Mouse (Mus musculus): Measurements from ENCODE around the gene 2610507B11Rik. TPM values are rescaled to one million over a fixed set of nuclear protein-coding genes. Genes with fewer than 3 reads are reported as not detected.

2610507B11Rik gene
- polyA plus RNA-seq, 1 experiment: 49.5 TPM

DNA sequence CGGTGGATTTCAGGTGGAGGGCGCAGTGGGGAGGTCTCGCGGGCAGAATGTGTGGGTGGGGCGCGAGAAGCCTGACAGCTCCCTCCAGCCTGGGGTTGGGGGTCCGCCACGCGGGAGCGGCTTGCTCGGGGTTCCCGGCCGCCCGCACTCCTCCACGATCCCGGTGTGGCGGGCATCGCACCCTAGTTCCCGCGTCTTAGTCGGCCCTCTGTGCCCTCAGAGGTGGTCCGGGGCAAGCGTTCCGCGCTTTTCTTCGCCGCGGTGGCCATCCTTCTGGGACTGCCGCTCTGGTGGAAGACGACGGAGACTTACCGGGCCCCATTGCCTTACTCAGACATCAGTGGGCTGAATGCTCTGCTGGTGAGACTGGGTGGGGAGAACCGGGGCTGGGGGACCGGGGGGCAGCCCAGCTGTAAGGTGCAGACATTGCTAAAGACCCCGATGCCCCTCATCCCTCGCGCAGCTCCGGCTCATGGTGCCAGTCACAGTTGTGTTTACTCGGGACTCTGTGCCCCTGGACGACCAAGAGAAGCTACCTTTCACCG, 67.0 kb downstream of the 2610507B11Rik start:
- WGBS: under 1% methylated on average over 41 of the region's 41 CpGs

DNA sequence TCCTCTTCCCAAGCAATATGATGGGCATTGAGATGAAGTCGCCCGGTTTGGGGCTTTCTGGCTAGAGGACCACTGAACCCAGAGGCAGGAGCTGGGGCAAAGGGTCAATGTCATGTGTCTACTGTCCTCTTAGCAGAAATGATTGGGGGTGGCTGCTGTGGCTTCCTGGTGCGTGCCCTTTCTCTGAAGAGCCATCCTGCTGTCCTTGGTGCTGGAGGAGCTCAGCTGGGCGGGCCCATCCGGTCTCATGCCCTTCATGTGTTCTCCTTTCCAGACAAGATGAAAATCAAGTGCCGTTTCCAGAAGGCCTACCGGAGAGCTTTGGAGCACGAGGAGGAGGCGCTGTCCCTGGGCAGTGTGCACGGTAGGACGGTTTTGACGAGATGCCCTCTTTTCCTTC, 71.1 kb downstream of the 2610507B11Rik start:
- 97% methylated on average over 12 of the region's 12 CpGs for WGBS
- DNase-seq (ENCODE audit: low read depth, low spot score): no peak

More for the DNA sequence above, 67.0 kb downstream of the 2610507B11Rik start:
- DNase-seq (ENCODE audit: low read depth, low spot score): no peak

DNA sequence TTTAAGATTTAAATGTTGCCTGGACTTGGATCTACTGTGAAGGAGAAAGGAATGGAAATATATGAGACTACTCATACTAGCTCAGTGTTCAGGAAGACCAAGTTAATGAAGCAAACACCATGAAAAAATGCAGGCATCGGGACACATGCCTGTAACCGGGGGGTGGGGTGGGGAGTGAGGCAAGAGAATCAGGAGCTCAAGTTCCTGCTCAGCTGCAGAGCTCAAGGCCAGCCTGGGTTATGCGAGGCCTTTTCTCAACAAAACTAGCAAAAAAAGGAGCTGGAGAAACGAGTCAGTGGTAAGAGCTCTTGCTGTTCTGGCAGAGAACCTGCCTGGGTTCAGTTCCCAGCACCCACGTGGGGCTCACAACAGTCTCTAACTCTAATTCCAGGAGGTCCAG, 72.4 kb downstream of the 2610507B11Rik start:
- WGBS: 91% methylated on average over 5 of the region's 5 CpGs
- DNase-seq (ENCODE audit: low read depth, low spot score): no peak

GRCm38 (mm10) chr11:78337040-78337439, 75.5 kb downstream of the 2610507B11Rik start:
- WGBS: 93% methylated on average over 8 of the region's 8 CpGs
- DNase-seq (ENCODE audit: low read depth, low spot score): no peak

Other genes starting within 250 kb of the 2610507B11Rik start
- 4.7 and 5.0 TPM in 2 replicates for gene Dhrs13, start 229.5 kb upstream of the 2610507B11Rik start, polyA plus RNA-seq (2012; rRNA removed)
- gene Flot2, start 223.8 kb upstream of the 2610507B11Rik start, polyA plus RNA-seq (2012; rRNA removed): 27.9 and 33.9 TPM in 2 replicates
- gene Eral1, start 181.4 kb upstream of the 2610507B11Rik start, polyA plus RNA-seq (2012; rRNA removed): 26.1 and 27.3 TPM in 2 replicates
- gene Fam222b, start 167.1 kb upstream of the 2610507B11Rik start, polyA plus RNA-seq (2012; rRNA removed): 7.8 and 14.5 TPM in 2 replicates
- 68.9 and 93.3 TPM in 2 replicates for gene Traf4, start 96.2 kb upstream of the 2610507B11Rik start, polyA plus RNA-seq (2012; rRNA removed)
- gene Nek8, start 85.1 kb upstream of the 2610507B11Rik start, polyA plus RNA-seq (2012; rRNA removed): 6.6 and 9.1 TPM in 2 replicates
- gene Tlcd1, start 85.0 kb upstream of the 2610507B11Rik start, polyA plus RNA-seq (2012; rRNA removed): 6.8 and 15.2 TPM in 2 replicates
- gene Rpl23a, start 78.2 kb upstream of the 2610507B11Rik start, polyA plus RNA-seq (2012; rRNA removed): 262 and 337 TPM in 2 replicates
- gene Rab34, start 73.3 kb upstream of the 2610507B11Rik start, polyA plus RNA-seq (2012; rRNA removed): 10.7 and 11.2 TPM in 2 replicates
- gene Proca1, start 68.4 kb upstream of the 2610507B11Rik start, polyA plus RNA-seq (2012; rRNA removed): 0.30 TPM in 1 of 2 replicates, not detected in the other
- 94.8 and 111 TPM in 2 replicates for gene Sdf2, start 16.0 kb upstream of the 2610507B11Rik start, polyA plus RNA-seq (2012; rRNA removed)
- 17.4 and 19.8 TPM in 2 replicates for gene Supt6, start 15.8 kb upstream of the 2610507B11Rik start, polyA plus RNA-seq (2012; rRNA removed)
- gene BC030499, start 29.1 kb downstream of the 2610507B11Rik start, polyA plus RNA-seq (2012; rRNA removed): 0.22 and 0.32 TPM in 2 replicates
- gene Spag5, start 39.8 kb downstream of the 2610507B11Rik start, polyA plus RNA-seq (2012; rRNA removed): 11.2 and 15.8 TPM in 2 replicates
- gene Aldoc, start 61.2 kb downstream of the 2610507B11Rik start, polyA plus RNA-seq (2012; rRNA removed): 7.0 and 7.4 TPM in 2 replicates
- gene Pigs, start 66.7 kb downstream of the 2610507B11Rik start, polyA plus RNA-seq (2012; rRNA removed): 64.4 and 82.0 TPM in 2 replicates
- gene Unc119, start 81.7 kb downstream of the 2610507B11Rik start, polyA plus RNA-seq (2012; rRNA removed): 27.1 and 31.2 TPM in 2 replicates
- not detected in 2 replicates for gene Foxn1, start 124.8 kb downstream of the 2610507B11Rik start, polyA plus RNA-seq (2012; rRNA removed)
- 171 and 272 TPM in 2 replicates for gene Slc13a2, start 160.5 kb downstream of the 2610507B11Rik start, polyA plus RNA-seq (2012; rRNA removed)
- gene Slc46a1, start 203.9 kb downstream of the 2610507B11Rik start, polyA plus RNA-seq (2012; rRNA removed): 26.6 and 27.5 TPM in 2 replicates
- gene Sarm1, start 236.0 kb downstream of the 2610507B11Rik start, polyA plus RNA-seq (2012; rRNA removed): 0.46 and 0.53 TPM in 2 replicates
- 3.2 and 3.4 TPM in 2 replicates for gene Vtn, start 237.3 kb downstream of the 2610507B11Rik start, polyA plus RNA-seq (2012; rRNA removed)
- not detected in 2 replicates for gene Sebox, start 241.7 kb downstream of the 2610507B11Rik start, polyA plus RNA-seq (2012; rRNA removed)